Mouse (Mus musculus) neural tube, embryonic 14.5 days (tissue): ENCODE measurements at regions not wholly inside any gene's neighbourhood (a gene's known extent, or its start where the extent isn't known, plus 50 kb on each side); places are given as distances from the start of the nearest gene placed in this dataset.

ENCODE experiments used
- ATAC-seq: fragments of 200-750 bp; cut with Nextera tagmentation; 2 replicates; pipeline ENCODE4 v1.8.0; 2017; ENCODE audit warnings: low read depth, mild to moderate bottlenecking, moderate TSS enrichment, moderate library complexity
- H3K27ac ChIP-seq: fragments of 300-500 bp; sonication (generic); 2 replicates; pipeline ENCODE4 v1.5.1; 2014; ENCODE audit warnings: low read depth, mild to moderate bottlenecking, control low read depth, low read length, moderate library complexity, mixed read lengths
- H3K27me3 ChIP-seq: fragments of 300-500 bp; sonication (generic); 2 replicates; pipeline ENCODE4 v1.6.1; 2014; ENCODE audit warnings: low read length; ENCODE audit not compliant: control insufficient read depth, insufficient read depth
- H3K36me3 ChIP-seq: fragments of 300-500 bp; sonication (generic); 2 replicates; pipeline ENCODE4 v1.6.1; 2014; ENCODE audit warnings: low read length, mixed read lengths; ENCODE audit not compliant: control insufficient read depth, insufficient read depth
- H3K4me1 ChIP-seq: fragments of 300-500 bp; sonication (generic); 2 replicates; pipeline ENCODE4 v1.6.1; 2014; ENCODE audit warnings: low read length; ENCODE audit not compliant: control insufficient read depth, insufficient read depth
- H3K4me2 ChIP-seq: fragments of 300-500 bp; sonication (generic); 2 replicates; pipeline ENCODE4 v1.6.1; 2014; ENCODE audit warnings: mild to moderate bottlenecking, low read depth, low read length, control low read depth
- H3K4me3 ChIP-seq: fragments of 300-500 bp; sonication (generic); 2 replicates; pipeline ENCODE4 v1.5.1; 2014; ENCODE audit warnings: low read depth, low read length, control low read depth, mixed read lengths
- H3K9ac ChIP-seq: fragments of 300-500 bp; sonication (generic); replicated peaks from 2 replicates; pipeline ENCODE4 v1.6.1; 2014; ENCODE audit warnings: low read depth, mild to moderate bottlenecking, control low read depth, low read length, mixed read lengths
- H3K9me3 ChIP-seq: fragments of 300-500 bp; sonication (generic); 2 replicates; pipeline ENCODE4 v1.6.1; 2016; ENCODE audit warnings: low read length; ENCODE audit not compliant: control insufficient read depth
- WGBS: fragments of 180-500 bp; shearing (Covaris S2); extraction: QIAGEN DNeasy Blood & Tissue Kit; methylation state at CpG from one replicate; pipeline ENCODE4 v1.1.7; 2014; 5-methylcytosine and 5-hydroxymethylcytosine counted together

- Histone ChIP-seq H3K4me1 (no peaks in the 10 kb centered on the region), H3K27me3 (no peaks in the 10 kb centered on the region), H3K9ac (no peak overlapping the region), H3K9me3 (no peaks in the 10 kb centered on the region), H3K27ac (no peak overlapping the region), H3K36me3 (no peaks in the 10 kb centered on the region), H3K4me3 (no peak overlapping the region), H3K4me2 (no peak overlapping the region)
- no peak for ATAC-seq
- WGBS: 70% methylated on average over 5 of the region's 5 CpGs
Measured at GRCm38 (mm10) chr8:8392303-8392702, 268.7 kb downstream of the Efnb2 start.

GRCm38 (mm10) chr8:8391321-8391720 is 269.7 kb downstream of the Efnb2 start:
- no peaks in the 10 kb centered on the region for H3K9me3 ChIP-seq
- WGBS: 83% methylated on average over 9 of the region's 9 CpGs
- no peak overlapping the region for H3K9ac ChIP-seq
- no peak for ATAC-seq
- no peak overlapping the region for H3K4me3 ChIP-seq
- no peaks in the 10 kb centered on the region for H3K36me3 ChIP-seq
- no peaks in the 10 kb centered on the region for H3K27me3 ChIP-seq
- no peaks in the 10 kb centered on the region for H3K4me1 ChIP-seq
- H3K27ac ChIP-seq: no peak overlapping the region
- no peak overlapping the region for H3K4me2 ChIP-seq

GRCm38 (mm10) chr8:8378248-8378647 is 282.8 kb downstream of the Efnb2 start:
- Histone ChIP-seq H3K4me3 (no peak overlapping the region), H3K27me3 (no peaks in the 10 kb centered on the region), H3K4me1 (no peaks in the 10 kb centered on the region), H3K9me3 (no peaks in the 10 kb centered on the region), H3K9ac (no peak overlapping the region), H3K36me3 (no peaks in the 10 kb centered on the region), H3K27ac (no peak overlapping the region), H3K4me2 (no peak overlapping the region)
- 48% methylated on average over 4 of the region's 4 CpGs for WGBS
- no peak for ATAC-seq

- no peak overlapping the region for H3K9ac ChIP-seq
Measured at GRCm38 (mm10) chr8:8376791-8377190, 284.3 kb downstream of the Efnb2 start.

GRCm38 (mm10) chr8:8376379-8376778 is 284.7 kb downstream of the Efnb2 start:
- Histone ChIP-seq H3K4me3 (no peak overlapping the region), H3K27ac (no peak overlapping the region), H3K9ac (no peak overlapping the region), H3K36me3 (no peaks in the 10 kb centered on the region), H3K27me3 (no peaks in the 10 kb centered on the region), H3K4me2 (no peak overlapping the region), H3K9me3 (no peaks in the 10 kb centered on the region), H3K4me1 (no peaks in the 10 kb centered on the region)
- no peak for ATAC-seq
- 66% methylated on average over 2 of the region's 2 CpGs for WGBS

More at GRCm38 (mm10) chr8:8376791-8377190, 284.3 kb downstream of the Efnb2 start:
- H3K27ac ChIP-seq: no peak overlapping the region
- no peaks in the 10 kb centered on the region for H3K4me1 ChIP-seq
- H3K4me2 ChIP-seq: no peak overlapping the region
- 79% methylated on average over 3 of the region's 3 CpGs for WGBS
- no peaks in the 10 kb centered on the region for H3K27me3 ChIP-seq
- no peak overlapping the region for H3K4me3 ChIP-seq
- H3K36me3 ChIP-seq: no peaks in the 10 kb centered on the region
- no peaks in the 10 kb centered on the region for H3K9me3 ChIP-seq
- ATAC-seq: no peak

- Histone ChIP-seq H3K9ac (no peak overlapping the region), H3K4me3 (no peak overlapping the region), H3K36me3 (no peaks in the 10 kb centered on the region), H3K27me3 (no peaks in the 10 kb centered on the region), H3K27ac (no peak overlapping the region), H3K4me1 (no peaks in the 10 kb centered on the region), H3K9me3 (no peaks in the 10 kb centered on the region), H3K4me2 (no peak overlapping the region)
- no peak for ATAC-seq
- 83% methylated on average over 4 of the region's 4 CpGs for WGBS
Measured at GRCm38 (mm10) chr8:8367282-8367871, 293.7 kb downstream of the Efnb2 start.

- no peaks in the 10 kb centered on the region for H3K9me3 ChIP-seq
- H3K4me1 ChIP-seq: no peaks in the 10 kb centered on the region
- no peak for ATAC-seq
- no peak overlapping the region for H3K27ac ChIP-seq
- H3K9ac ChIP-seq: no peak overlapping the region
- 35% methylated on average over 7 of the region's 7 CpGs for WGBS
- no peak overlapping the region for H3K4me3 ChIP-seq
- H3K27me3 ChIP-seq: no peaks in the 10 kb centered on the region
- H3K36me3 ChIP-seq: no peaks in the 10 kb centered on the region
- H3K4me2 ChIP-seq: no peak overlapping the region
Measured at GRCm38 (mm10) chr8:8361941-8362537, 299.0 kb downstream of the Efnb2 start.

GRCm38 (mm10) chr8:8360586-8360985 is 300.5 kb downstream of the Efnb2 start:
- Histone ChIP-seq H3K27me3 (no peaks in the 10 kb centered on the region), H3K9me3 (no peaks in the 10 kb centered on the region), H3K27ac (no peak overlapping the region), H3K36me3 (no peaks in the 10 kb centered on the region), H3K9ac (no peak overlapping the region), H3K4me1 (0 out of 2 replicates have a peak, but pooled peaks cover 4% of the 10 kb centered on the region), H3K4me2 (no peak overlapping the region), H3K4me3 (no peak overlapping the region)
- no peak for ATAC-seq

- no peak for ATAC-seq
- Histone ChIP-seq H3K27ac (no peak overlapping the region), H3K4me2 (no peak overlapping the region), H3K9me3 (no peaks in the 10 kb centered on the region), H3K4me1 (0 out of 2 replicates have a peak, but pooled peaks cover 4% of the 10 kb centered on the region), H3K9ac (no peak overlapping the region), H3K36me3 (no peaks in the 10 kb centered on the region), H3K4me3 (no peak overlapping the region), H3K27me3 (no peaks in the 10 kb centered on the region)
- 81% methylated on average over 4 of the region's 4 CpGs for WGBS
Measured at GRCm38 (mm10) chr8:8354977-8355376, 306.1 kb downstream of the Efnb2 start.
